Mouse (Mus musculus) liver, adult (tissue): Measurements from ENCODE around the gene Armc6.

Experiments
- GATA4 ChIP-seq: IDR thresholded peaks from 2 replicates; pipeline ENCODE4 v1.6.1; 2014; ENCODE audit warnings: mild to moderate bottlenecking, low read length; ENCODE audit not compliant: insufficient replicate concordance

Gene Armc6

DNA sequence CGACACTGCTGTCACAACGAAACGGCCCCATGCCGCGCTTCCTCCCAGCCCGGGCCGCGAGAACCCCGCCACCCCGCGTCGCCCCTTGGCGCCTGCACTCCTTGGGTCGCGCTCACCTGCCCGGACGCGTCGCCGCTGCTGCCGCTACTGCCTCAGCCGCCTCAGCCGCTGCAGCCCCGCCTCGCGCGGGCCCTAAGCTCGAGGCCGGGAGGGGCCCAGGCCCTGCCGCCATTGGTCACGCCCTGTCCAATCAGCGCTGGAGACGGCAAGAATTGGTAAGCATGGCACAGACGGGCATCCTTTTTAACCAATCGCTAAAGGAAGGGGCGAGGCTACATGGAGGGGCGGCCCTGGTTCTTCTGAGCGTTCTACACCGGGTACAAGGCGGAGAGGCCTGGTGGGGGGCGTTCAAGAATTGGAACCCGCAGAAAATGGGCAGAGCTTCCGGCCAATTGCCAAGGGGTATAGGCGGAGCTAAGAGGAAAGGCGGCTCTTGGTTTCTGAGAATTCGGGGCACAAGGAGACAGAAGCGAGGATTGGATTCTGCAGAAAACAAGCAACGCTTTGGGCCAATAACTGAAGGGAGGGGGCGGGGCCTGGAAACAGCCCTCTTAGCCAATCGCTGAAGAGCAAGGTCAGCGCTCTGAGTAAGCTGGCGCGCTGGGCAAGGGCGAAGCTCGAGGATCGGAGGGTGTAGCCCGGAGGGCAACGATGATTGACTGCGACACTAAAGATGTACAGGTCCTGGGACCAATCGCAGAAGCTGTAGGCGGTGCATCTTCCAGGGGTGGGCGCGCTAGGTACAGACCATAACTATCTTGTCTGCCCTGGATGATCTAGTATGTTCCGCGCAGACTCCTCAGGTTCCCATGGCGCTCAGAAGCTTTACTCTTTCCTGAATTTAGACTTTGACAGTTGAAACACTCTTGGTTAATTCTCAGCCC, 21.9 kb downstream of the Armc6 start, which contains the start of gene Slc25a42:
TSS of gene Slc25a42 (minus strand) at position 194 of the 944 bp plus-strand sequence.
- no peak; the same call in 1 of the 2 replicates for TF ChIP-seq GATA4

DNA sequence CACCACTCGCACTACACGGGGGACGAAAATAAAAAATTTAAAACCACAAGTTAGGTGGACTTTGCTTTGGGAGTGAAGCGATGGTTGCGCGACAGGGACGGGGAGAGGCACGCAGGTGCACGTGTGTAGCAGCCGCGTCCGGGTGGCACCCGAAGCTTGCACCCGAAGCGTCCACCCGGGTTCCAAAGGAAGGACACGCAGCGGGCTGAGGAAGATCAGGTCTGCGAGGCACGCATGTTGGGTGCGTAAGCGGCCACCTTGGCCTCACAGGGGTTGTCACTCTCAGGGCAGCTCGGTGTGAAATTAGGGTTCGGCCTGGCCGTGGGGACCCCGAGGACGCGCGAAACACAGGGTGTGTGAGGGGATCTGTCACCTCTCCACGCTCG, 22.5 kb downstream of the Armc6 start:
- no peak for TF ChIP-seq GATA4

DNA sequence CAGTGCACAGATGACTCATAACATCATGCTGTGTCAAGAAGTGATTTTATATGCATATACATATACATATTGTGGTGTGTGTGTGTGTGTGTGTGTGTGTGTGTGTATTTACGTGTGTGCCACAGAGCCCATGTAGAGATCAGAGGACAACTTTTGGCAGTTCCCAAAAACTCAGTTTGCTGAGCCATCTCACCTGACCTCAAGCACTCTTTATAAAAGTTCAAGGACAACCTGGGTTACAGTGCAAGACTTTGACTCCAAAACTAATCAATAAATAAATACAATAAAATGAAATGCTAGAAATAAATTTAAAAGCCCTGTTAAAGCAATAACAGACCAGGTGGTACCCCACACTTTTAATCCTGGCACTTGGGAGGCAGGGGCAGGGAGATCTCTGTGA, 23.0 kb downstream of the Armc6 start:
- no peak for TF ChIP-seq GATA4

DNA sequence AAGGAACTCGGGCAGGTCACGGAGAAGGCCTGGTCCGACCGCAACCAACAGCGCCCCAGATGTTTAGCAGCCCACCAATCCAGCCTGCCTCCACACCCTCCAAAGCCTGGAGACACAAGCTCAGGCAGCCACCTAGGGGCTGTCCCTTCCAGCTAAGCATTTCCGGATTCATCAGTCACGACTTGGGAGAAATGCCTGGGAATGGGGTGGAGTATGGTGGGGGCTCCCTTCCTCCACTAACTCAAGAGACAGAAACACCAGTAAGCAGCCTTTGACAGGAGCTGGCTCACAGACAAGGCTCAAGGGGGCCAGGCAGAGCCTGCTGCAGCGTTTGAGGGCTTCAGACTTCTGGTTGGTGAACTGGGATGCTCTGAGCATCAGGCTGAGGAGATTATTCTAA, 23.7 kb downstream of the Armc6 start:
- no peak for TF ChIP-seq GATA4

DNA sequence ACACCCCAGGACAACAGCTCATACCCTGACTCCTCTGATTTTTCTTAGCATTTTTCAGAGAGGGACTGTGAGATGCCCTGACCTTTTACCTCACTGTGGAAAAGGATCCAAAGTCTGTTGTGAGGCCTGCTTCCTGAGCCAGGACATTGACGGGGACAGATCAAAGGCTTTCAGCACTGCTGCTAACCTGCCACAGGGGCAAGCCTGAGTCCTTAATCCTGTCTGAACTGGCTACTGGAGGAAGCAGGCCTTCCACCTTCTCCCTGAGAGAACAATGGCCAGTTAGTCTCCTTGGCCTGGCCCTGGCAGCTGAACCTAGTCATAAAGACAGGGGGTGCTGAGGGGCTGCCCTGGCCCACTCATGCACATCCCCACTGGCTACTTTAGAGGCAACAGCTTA, 26.1 kb downstream of the Armc6 start:
- no peak for TF ChIP-seq GATA4

DNA sequence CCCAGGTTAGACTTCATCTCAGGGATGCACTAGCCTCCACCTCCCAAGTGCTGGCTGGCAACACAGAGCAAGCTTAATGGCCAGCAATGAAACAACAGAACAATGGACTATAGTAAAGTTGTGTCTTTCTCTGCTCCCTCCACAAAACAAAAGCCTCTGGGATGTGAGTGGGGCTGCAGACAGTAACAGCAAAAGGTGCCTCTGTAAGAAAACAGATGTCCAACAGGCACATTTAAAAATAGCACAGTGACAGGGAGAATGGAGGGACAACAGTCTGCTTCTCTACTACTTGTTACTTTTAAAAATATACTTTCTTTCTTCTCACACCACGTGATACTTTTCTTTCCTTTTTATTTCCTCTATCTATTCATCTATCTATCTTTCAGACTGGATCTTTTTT, 29.5 kb downstream of the Armc6 start:
- no peak for TF ChIP-seq GATA4

DNA sequence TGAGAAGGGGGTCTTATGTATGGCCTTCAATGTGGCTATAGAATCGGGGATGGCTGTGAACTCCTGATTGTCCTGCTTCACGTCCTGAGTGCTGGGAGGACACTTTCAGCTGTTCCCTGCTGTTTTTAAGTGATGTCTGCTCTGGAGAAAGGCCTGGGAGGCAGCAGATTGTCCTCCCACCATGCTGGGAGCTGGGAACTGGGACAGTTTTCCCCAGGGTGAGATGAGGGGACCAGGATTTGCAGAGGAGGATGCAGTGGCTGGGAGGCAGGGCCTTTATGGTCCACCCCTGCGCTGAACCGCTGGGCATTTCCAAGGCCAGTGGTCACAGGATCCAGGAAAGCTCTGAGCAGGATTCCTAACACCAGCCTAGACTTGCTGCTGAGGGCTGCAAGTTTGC, 31.2 kb downstream of the Armc6 start:
- TF ChIP-seq GATA4, result no peak

DNA sequence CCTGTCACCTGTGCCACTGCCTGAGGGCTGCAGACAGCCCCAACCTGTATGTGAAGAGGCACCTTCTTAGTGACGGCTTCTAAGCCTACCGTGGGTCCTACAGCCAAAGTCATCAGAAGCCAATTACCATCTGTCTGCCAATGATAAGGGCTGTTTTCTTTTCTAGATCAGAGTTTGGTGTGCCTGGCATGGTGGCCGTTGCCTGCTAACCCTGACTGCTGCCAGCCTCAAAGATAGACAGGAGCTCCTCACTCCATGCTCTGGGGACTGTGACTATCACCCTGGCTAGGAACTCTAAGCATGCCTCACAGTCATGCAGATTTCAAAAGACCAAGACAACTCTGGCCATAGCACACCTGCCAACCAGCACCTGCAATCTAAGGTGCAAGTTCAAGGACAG, 32.8 kb downstream of the Armc6 start:
- peak; percentile 13; the same call in 1 of the 2 replicates for TF ChIP-seq GATA4

DNA sequence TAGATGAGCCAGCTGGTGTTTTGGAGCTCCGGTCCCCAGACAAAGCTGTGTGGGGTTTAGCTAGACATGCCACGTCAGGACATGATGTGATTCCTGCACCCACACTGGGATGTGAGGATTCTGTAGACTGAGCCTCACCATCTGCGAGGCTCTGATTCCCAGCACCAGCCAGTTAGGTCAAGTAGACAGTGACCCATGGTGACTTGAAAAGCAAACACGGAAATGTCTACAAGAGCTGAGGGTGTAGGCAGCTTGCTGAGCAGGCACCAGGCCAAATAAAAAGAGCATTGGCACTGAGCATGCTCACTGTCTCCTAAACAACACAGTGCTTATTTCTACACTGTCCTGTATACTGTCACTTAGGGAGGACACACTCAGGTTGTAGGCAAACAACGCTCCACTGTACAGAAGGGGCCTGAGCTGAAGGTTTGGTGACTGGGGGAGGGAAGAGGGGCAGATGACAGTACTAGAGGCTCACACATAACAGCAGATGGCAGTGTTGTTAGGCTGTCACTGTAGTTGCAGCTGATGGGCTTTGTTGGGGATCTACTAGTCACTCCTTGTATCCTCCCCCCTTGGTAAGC, 34.1 kb downstream of the Armc6 start:
- no peak for TF ChIP-seq GATA4

DNA sequence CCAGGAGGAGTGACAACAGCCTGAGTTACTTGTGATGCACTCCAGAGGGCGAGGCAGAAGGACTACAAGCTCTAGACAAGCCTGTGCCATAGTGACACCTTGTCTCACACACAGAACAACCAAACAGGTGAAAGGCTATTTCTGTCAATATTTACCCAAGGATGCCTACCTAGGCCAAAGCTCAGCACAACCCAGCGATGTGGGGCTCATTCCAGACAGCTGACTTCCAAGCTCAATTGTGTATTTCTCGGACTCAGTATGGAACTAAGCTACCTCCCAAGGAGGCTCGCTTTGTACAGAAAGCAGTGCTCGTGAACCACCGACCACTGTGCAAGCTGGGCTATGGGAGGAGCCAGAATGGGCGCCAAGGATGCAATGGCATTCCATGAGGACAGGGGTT, 36.7 kb downstream of the Armc6 start:
- TF ChIP-seq GATA4, result no peak

DNA sequence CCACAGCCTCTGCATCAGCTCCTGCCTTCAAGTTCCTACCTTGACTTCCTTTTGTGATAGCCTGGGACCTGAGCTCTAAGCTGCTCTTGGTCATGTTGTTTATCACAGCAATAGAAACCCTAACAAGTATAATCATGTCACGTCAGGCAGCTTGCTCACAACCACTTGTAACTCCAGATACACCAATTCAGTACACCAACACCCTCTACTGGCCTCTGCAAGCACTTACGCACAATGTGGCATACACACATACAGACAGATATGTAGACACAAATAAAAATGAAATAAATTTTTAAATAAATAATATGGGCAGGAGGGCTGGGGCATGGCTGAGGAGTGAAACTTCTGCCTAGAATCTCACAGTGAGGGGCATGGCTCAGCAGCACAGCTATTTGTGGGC, 38.5 kb downstream of the Armc6 start:
- no peak for TF ChIP-seq GATA4

DNA sequence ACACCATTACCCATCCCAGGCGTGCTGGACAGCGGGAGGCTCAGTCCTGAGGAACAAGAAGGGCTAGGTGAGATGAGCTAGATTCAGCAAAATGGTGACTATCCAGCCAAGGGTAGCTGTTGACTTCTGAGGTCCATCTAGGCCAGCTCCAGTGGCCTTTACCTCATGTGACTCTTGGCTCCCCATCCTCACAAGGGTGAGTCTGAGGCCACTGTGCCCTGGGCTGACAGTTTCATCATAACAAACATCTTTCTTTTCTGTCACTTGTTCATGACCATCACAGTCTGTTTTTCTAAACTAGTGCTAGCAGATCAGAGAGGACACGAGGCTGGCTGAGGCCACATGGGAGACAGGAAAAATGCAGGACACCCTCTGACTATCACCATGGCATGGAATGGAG, 40.1 kb downstream of the Armc6 start:
- TF ChIP-seq GATA4, result no peak

DNA sequence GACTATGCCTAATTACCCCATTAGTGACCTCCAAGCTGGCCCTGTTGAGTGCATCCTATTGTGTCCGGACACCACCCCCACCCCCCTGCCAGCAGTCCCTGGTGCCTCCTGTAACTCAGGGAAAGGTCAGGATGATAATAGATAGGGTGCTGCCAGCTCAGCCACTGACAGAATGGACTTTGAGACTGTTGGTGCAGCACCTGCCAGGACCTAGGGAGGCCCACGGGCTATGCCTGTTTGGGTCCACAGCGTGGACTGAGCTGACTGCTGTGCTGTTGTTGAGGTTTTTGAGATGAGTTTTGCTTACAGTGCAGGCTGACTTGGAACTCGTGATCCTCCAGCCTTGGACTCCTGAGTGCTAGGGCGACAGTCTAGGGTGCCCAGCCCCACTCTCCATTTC, 41.0 kb downstream of the Armc6 start:
- peak; percentile 73; the same call in 1 of the 2 replicates for TF ChIP-seq GATA4

DNA sequence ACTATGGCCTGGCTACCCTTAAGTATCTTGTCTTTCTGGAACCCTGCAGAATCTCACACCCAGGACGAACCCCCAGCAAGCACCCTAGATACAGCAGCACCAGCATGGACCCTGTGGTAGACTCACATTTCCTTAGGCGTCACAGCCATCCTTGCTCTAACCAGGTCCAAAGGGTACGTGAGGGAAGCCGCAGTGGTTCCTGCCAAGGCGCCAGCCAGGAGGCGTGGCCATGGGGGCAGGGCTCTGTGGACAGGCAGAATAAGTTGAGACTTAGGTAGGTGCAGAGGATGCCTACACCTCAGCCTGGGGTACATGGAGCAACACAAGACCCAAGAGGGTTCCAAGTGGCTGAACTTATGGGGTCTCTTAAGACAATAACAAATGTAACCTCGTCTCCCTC, 45.6 kb downstream of the Armc6 start:
- TF ChIP-seq GATA4, result no peak

DNA sequence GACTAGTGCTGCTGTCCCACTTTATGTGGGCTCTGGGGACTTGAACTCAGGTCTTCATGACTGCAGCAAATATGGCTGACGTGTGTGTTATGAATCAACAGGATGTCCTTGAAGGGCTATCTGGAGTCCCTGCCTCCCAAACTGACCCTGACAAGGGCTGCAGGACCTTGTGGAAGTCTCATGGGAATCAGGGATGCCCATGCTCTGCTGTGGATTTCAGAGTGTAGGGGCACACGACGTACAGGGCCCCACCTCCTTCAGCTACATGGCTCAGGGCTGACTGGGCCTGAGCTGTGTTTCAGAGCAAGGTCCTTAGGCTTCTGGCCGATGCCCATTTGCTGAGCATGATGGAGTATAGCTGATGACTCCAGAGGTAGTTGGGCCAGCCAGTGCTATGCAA, 51.1 kb downstream of the Armc6 start:
- TF ChIP-seq GATA4, result no peak

DNA sequence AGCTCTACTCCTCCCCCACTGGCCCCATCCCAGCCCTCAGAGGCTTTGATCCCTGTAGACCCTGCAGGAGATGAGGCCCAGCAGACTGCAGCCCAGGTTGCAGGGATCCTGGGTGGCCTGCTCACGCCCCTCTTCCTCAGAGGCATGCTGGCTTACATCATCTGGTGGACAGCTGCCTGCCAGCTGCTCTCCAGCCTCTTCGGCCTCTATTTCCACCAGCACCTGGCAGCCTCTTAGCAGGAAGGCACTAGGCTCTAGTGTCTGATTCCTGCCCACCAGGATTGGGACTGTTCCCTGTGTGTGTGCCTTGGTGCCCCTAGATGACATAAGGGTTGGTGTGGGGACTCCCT, 52.4 kb downstream of the Armc6 start:
- TF ChIP-seq GATA4, result no peak
